Comparison of ENCODE assay signal across 10 mouse cellular contexts in the genomic region with DNA sequence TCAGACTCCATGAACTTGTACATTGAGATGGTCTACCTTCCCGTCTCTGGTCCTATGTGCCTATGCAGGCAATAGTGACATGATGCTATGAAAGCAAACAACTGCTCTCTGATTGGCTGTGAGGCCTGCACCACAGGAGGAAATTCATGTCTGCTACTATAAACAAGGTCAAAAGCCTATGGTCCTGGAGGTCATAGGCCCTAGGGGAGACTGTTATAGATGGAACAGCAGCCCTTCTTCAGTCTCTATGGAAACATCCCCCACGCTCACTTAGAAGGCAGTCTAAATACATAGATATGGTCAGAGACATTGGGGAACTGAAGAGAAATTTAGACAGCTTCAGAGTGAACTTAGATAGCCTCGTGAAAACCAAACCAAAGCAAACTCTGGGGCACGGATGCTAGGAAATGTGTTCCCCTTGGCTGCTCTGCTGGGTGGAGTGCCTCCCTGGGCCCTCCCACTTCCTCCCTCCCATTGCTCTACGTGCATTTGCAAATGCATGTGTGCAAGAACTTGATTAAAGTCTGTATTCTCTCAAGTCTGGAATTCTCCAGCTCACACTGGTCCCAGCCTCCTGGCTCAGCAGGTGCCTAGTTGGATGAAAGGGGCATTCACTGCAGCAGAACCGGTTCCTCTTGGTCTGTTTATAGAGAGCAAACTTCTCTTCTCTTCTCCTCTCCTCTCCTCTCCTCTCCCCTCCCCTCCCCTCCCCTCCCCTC. TPM values are rescaled to one million over a fixed set of nuclear protein-coding genes. Genes with fewer than 3 reads are reported as not detected.
DNase-seq lines count a peak whose midpoint lies in the region; ATAC-seq and TF ChIP-seq lines count a peak whose summit lies in the region.
"Had no signal": no experiment of that assay in that cellular context is flagged by ENCODE, and none has a peak within 500 bp of the region (broad histone marks: within the 10 kb centered on the region; RNA-seq: fewer than 3 reads in every experiment).

No protein-coding gene starts in this region.

- peak; percentile 87 for ATAC-seq in stomach, embryonic 16.5 days (ENCODE audit: insufficient read depth, low FRiP score)

- H3K4me2 ChIP-seq in stomach, embryonic 16.5 days (ENCODE audit: low read depth, low read length): no peak overlapping the region

- H3K36me3 ChIP-seq in spleen, adult 2 months (ENCODE audit: control insufficient read depth, insufficient read depth, low read length): no peaks in the 10 kb centered on the region
- no peaks in the 10 kb centered on the region for H3K36me3 ChIP-seq in stomach, embryonic 16.5 days (ENCODE audit: control insufficient read depth, insufficient read depth, low read length)

- TF ChIP-seq CTCF in spleen, adult 2 months (IDR thresholded peaks at IDR 0.05; ENCODE audit: extremely low read depth, insufficient read depth, insufficient read length, insufficient replicate concordance): no peak
- TF ChIP-seq CTCF in bone marrow, adult 2 months (IDR thresholded peaks at IDR 0.05; ENCODE audit: control insufficient read depth, insufficient read depth, low read length): no peak

- peak overlapping the region; percentile 67 for H3K27ac ChIP-seq in spleen, adult 2 months (ENCODE audit: insufficient read depth, low read length)
- peak overlapping the region; percentile 3; the same call in 1 of the 2 replicates for H3K27ac ChIP-seq in bone marrow, adult 2 months (ENCODE audit: control insufficient read depth, insufficient read depth, low read depth, low read length, poor library complexity)
- H3K27ac ChIP-seq in stomach, embryonic 16.5 days (ENCODE audit: low read length): peak overlapping the region; percentile 57; the same call in 1 of the 2 replicates

- peak in 1 of 2 experiments; percentile 59 for DNase-seq in spleen, adult 2 months (ENCODE audit: low read depth in 1 of 2, low spot score in 2 of 2)
- DNase-seq in spleen, postnatal 14 days (ENCODE audit: low spot score in 2 of 2): no peak
- DNase-seq in kidney, postnatal 36 days: peak; percentile 59 to 66
- DNase-seq in ovary, postnatal 14 days (ENCODE audit: low spot score): no peak
- DNase-seq in left cerebral cortex, adult 9 months (ENCODE audit: low spot score in 2 of 2): no peak
- DNase-seq: gastrocnemius, postnatal 25 days; left cerebral cortex, postnatal 4 days; midbrain, embryonic 14.5 days had no signal

- 29% methylated on average over 6 of the region's 6 CpGs for WGBS in spleen, adult 2 months
- WGBS in bone marrow, adult 2 months: 25% methylated on average over 6 of the region's 6 CpGs
- 39% methylated on average over 6 of the region's 6 CpGs for WGBS in stomach, embryonic 16.5 days

- no peak overlapping the region for H3K9ac ChIP-seq in stomach, embryonic 16.5 days (ENCODE audit: low read length)

- peaks cover 14% of the 10 kb centered on the region for H3K4me1 ChIP-seq in spleen, adult 2 months (ENCODE audit: control insufficient read depth, insufficient read depth, insufficient read length)
- peaks cover 3% of the 10 kb centered on the region; the same call in 1 of the 2 replicates for H3K4me1 ChIP-seq in bone marrow, adult 2 months (ENCODE audit: control insufficient read depth, insufficient read depth, low read length)
- no peaks in the 10 kb centered on the region; the same call in 1 of the 2 replicates for H3K4me1 ChIP-seq in stomach, embryonic 16.5 days (ENCODE audit: control insufficient read depth, insufficient read depth, low read length)

- H3K27me3 ChIP-seq in spleen, adult 2 months (ENCODE audit: control insufficient read depth, insufficient read depth, low read length): no peaks in the 10 kb centered on the region
- no peaks in the 10 kb centered on the region for H3K27me3 ChIP-seq in stomach, embryonic 16.5 days (ENCODE audit: control insufficient read depth, insufficient read depth, low read length)

- no peak overlapping the region for H3K4me3 ChIP-seq in spleen, adult 2 months (ENCODE audit: extremely low read depth, insufficient read depth, insufficient read length)
- H3K4me3 ChIP-seq in bone marrow, adult 2 months (replicated peaks; ENCODE audit: control insufficient read depth, low read depth, low read length): no peak overlapping the region
- H3K4me3 ChIP-seq in stomach, embryonic 16.5 days (replicated peaks; ENCODE audit: low read length): no peak overlapping the region

- no peaks in the 10 kb centered on the region for H3K9me3 ChIP-seq in stomach, embryonic 16.5 days (replicated peaks; ENCODE audit: control insufficient read depth, low read length)

- TF ChIP-seq POLR2A in spleen, adult 2 months (IDR thresholded peaks at IDR 0.05; ENCODE audit: low read depth, low read length): no peak
- no peak for TF ChIP-seq POLR2A in bone marrow, adult 2 months (IDR thresholded peaks at IDR 0.05; ENCODE audit: borderline replicate concordance, control insufficient read depth, low read depth, low read length)

RNA-seq across cellular contexts. Expression of a gene that starts 20.6 kb away (rescaled TPM):
- 10.5 and 14.4 TPM in 2 replicates for polyA plus RNA-seq in spleen, adult 2 months (2012; rRNA removed)
- polyA plus RNA-seq in bone marrow, adult 2 months (2011; ENCODE audit: insufficient read depth, insufficient read length, low replicate concordance, missing spikeins): 12.5 and 27.6 TPM in 2 replicates
- polyA plus RNA-seq in stomach, embryonic 16.5 days (2015; fragmentation: Nextera tagmentation; extraction: Ambion mirVana): 30.8 and 36.0 TPM in 2 replicates

RNA-seq across cellular contexts. Expression of a gene that starts 22.0 kb away (rescaled TPM):
- 81.2 and 103 TPM in 2 replicates for polyA plus RNA-seq in spleen, adult 2 months (2012; rRNA removed)
- 35.7 and 37.2 TPM in 2 replicates for polyA plus RNA-seq in bone marrow, adult 2 months (2011; ENCODE audit: insufficient read depth, insufficient read length, low replicate concordance, missing spikeins)
- 25.7 and 28.9 TPM in 2 replicates for polyA plus RNA-seq in stomach, embryonic 16.5 days (2015; fragmentation: Nextera tagmentation; extraction: Ambion mirVana)

Comparison
In these comparisons a context has a peak if more than half of its experiments do, and no peak if none do; other contexts are left out.
1. DNase-seq: peak in kidney, postnatal 36 days (2 of 2); none in spleen, postnatal 14 days (0 of 2), ovary, postnatal 14 days (single experiment) and left cerebral cortex, adult 9 months (0 of 2).
2. H3K27ac ChIP-seq: peak in every context shown above with its lines; median percentile 67 in spleen, adult 2 months; 57 in stomach, embryonic 16.5 days; 3 in bone marrow, adult 2 months.